Mouse (Mus musculus) cerebellum, adult 2 months (tissue): Measurements from ENCODE around the gene Fam53a.

Source experiments
- CTCF ChIP-seq: fragments of 200-500 bp; IDR thresholded peaks from 2 replicates; pipeline ENCODE4 v1.5.1; 2011; ENCODE audit warnings: low read depth, mild to moderate bottlenecking, control low read depth, low read length, moderate library complexity, borderline replicate concordance; ENCODE audit not compliant: insufficient read depth
- POLR2A ChIP-seq: fragments of 200-500 bp; IDR thresholded peaks from 2 replicates; pipeline ENCODE4 v1.6.1; 2011; ENCODE audit warnings: low read length, control low read depth, borderline replicate concordance; ENCODE audit not compliant: insufficient read depth

- no peak for TF ChIP-seq CTCF
- no peak for TF ChIP-seq POLR2A
Measured at GRCm38 (mm10) chr5:33607434-33607833, 22.0 kb downstream of the Fam53a start.
